Mouse (Mus musculus): ENCODE results near the gene Sfmbt1. TPM values are rescaled to one million over a fixed set of nuclear protein-coding genes. Genes with fewer than 3 reads are reported as not detected.

The Sfmbt1 gene
- polyA plus RNA-seq, 1 experiment: 2.8 TPM

GRCm38 (mm10) chr14:30868826-30869225, 154.2 kb downstream of the Sfmbt1 start:
- Histone ChIP-seq H3K36me3 (ENCODE audit: control insufficient read depth, insufficient read depth) (no peaks in the 10 kb centered on the region), H3K79me2 (ENCODE audit: control insufficient read depth, insufficient read depth) (no peaks in the 10 kb centered on the region), H3ac (ENCODE audit: control insufficient read depth, insufficient read length) (no peak overlapping the region), H3K4me3 (no peak overlapping the region), H3K27me3 (ENCODE audit: control insufficient read depth, insufficient read depth, insufficient read length) (no peaks in the 10 kb centered on the region), H3K4me2 (ENCODE audit: low read depth) (no peak overlapping the region)
- TF ChIP-seq CEBPB (IDR thresholded peaks at IDR 0.05; ENCODE audit: insufficient read depth, poor library complexity, severe bottlenecking): no peak
- no peak for TF ChIP-seq POLR2AphosphoS2 (IDR thresholded peaks at IDR 0.05; ENCODE audit: insufficient read length, low read depth)
- TF ChIP-seq REST (IDR thresholded peaks at IDR 0.05; ENCODE audit: insufficient read depth, insufficient read length): no peak
- no peak for TF ChIP-seq POLR2A (IDR thresholded peaks at IDR 0.05; ENCODE audit: insufficient read length, low read depth)
- TF ChIP-seq MYOG (IDR thresholded peaks at IDR 0.05; ENCODE audit: control insufficient read depth in 1 of 3, insufficient read depth in 1 of 3, insufficient read length in 2 of 3, low read depth in 2 of 3): no peak
- TF ChIP-seq USF1 (IDR thresholded peaks at IDR 0.05; ENCODE audit: low read depth): no peak
- no peak for TF ChIP-seq MAX (IDR thresholded peaks at IDR 0.05; ENCODE audit: low read depth)
- no peak for TF ChIP-seq TCF3 (IDR thresholded peaks at IDR 0.05; ENCODE audit: insufficient read length, low read depth)
- TF ChIP-seq TCF12 (IDR thresholded peaks at IDR 0.05; ENCODE audit: insufficient read depth, poor library complexity, severe bottlenecking): no peak
- TF ChIP-seq SRF (IDR thresholded peaks at IDR 0.05; ENCODE audit: control insufficient read depth, insufficient read length, low read depth): no peak
- no peak for TF ChIP-seq MYOD1 (IDR thresholded peaks at IDR 0.05; ENCODE audit: control insufficient read depth in 1 of 3, insufficient read length in 2 of 3, low read depth in 2 of 3)
- TF ChIP-seq E2F4 (IDR thresholded peaks at IDR 0.05; ENCODE audit: insufficient read depth): no peak

GRCm38 (mm10) chr14:30869391-30869801, 154.7 kb downstream of the Sfmbt1 start:
- H3K36me3 ChIP-seq (ENCODE audit: control insufficient read depth, insufficient read depth): no peaks in the 10 kb centered on the region
- H3K4me2 ChIP-seq (ENCODE audit: low read depth): no peak overlapping the region
- H3K4me3 ChIP-seq: no peak overlapping the region
- no peak overlapping the region for H3ac ChIP-seq (ENCODE audit: control insufficient read depth, insufficient read length)
- TF ChIP-seq REST (IDR thresholded peaks at IDR 0.05; ENCODE audit: insufficient read depth, insufficient read length): no peak
- TF ChIP-seq MYOD1 (IDR thresholded peaks at IDR 0.05; ENCODE audit: control insufficient read depth in 1 of 3, insufficient read length in 2 of 3, low read depth in 2 of 3): no peak
- no peak for TF ChIP-seq TCF12 (IDR thresholded peaks at IDR 0.05; ENCODE audit: insufficient read depth, poor library complexity, severe bottlenecking)
- TF ChIP-seq POLR2AphosphoS2 (IDR thresholded peaks at IDR 0.05; ENCODE audit: insufficient read length, low read depth): no peak
- TF ChIP-seq POLR2A (IDR thresholded peaks at IDR 0.05; ENCODE audit: insufficient read length, low read depth): no peak
- TF ChIP-seq CEBPB (IDR thresholded peaks at IDR 0.05; ENCODE audit: insufficient read depth, poor library complexity, severe bottlenecking): no peak
- no peak for TF ChIP-seq SRF (IDR thresholded peaks at IDR 0.05; ENCODE audit: control insufficient read depth, insufficient read length, low read depth)
- TF ChIP-seq MAX (IDR thresholded peaks at IDR 0.05; ENCODE audit: low read depth): no peak
- no peak for TF ChIP-seq TCF3 (IDR thresholded peaks at IDR 0.05; ENCODE audit: insufficient read length, low read depth)
- TF ChIP-seq USF1 (IDR thresholded peaks at IDR 0.05; ENCODE audit: low read depth): no peak
- TF ChIP-seq E2F4 (IDR thresholded peaks at IDR 0.05; ENCODE audit: insufficient read depth): no peak
- no peak for TF ChIP-seq MYOG (IDR thresholded peaks at IDR 0.05; ENCODE audit: control insufficient read depth in 1 of 3, insufficient read depth in 1 of 3, insufficient read length in 2 of 3, low read depth in 2 of 3)
- no peaks in the 10 kb centered on the region for H3K27me3 ChIP-seq (ENCODE audit: control insufficient read depth, insufficient read depth, insufficient read length)
- no peaks in the 10 kb centered on the region for H3K79me2 ChIP-seq (ENCODE audit: control insufficient read depth, insufficient read depth)

GRCm38 (mm10) chr14:30870206-30871147, 155.8 kb downstream of the Sfmbt1 start:
- Histone ChIP-seq H3K4me2 (ENCODE audit: low read depth) (no peak overlapping the region), H3K79me2 (ENCODE audit: control insufficient read depth, insufficient read depth) (no peaks in the 10 kb centered on the region)

More at GRCm38 (mm10) chr14:30870206-30871147, 155.8 kb downstream of the Sfmbt1 start:
- H3ac ChIP-seq (ENCODE audit: control insufficient read depth, insufficient read length): no peak overlapping the region
- no peaks in the 10 kb centered on the region for H3K36me3 ChIP-seq (ENCODE audit: control insufficient read depth, insufficient read depth)
- H3K4me3 ChIP-seq: no peak overlapping the region
- no peak for TF ChIP-seq SRF (IDR thresholded peaks at IDR 0.05; ENCODE audit: control insufficient read depth, insufficient read length, low read depth)
- peak; percentile 26 to 70 (median 46) for TF ChIP-seq MYOD1 (IDR thresholded peaks at IDR 0.05; ENCODE audit: control insufficient read depth in 1 of 3, insufficient read length in 2 of 3, low read depth in 2 of 3)
- peak in 1 of 3 experiments; percentile 23 for TF ChIP-seq MYOG (IDR thresholded peaks at IDR 0.05; ENCODE audit: control insufficient read depth in 1 of 3, insufficient read depth in 1 of 3, insufficient read length in 2 of 3, low read depth in 2 of 3)
- no peaks in the 10 kb centered on the region for H3K27me3 ChIP-seq (ENCODE audit: control insufficient read depth, insufficient read depth, insufficient read length)

Other genes with a start within 250 kb of the Sfmbt1 start
- 7.2 TPM for gene Dcp1a, start 235.3 kb upstream of the Sfmbt1 start, polyA plus RNA-seq (2012; fragmentation: generic; extraction: Trizol)
- gene Cacna1d, start 223.4 kb upstream of the Sfmbt1 start, polyA plus RNA-seq (2012; fragmentation: generic; extraction: Trizol): not detected
- gene Tkt, start 166.5 kb upstream of the Sfmbt1 start, polyA plus RNA-seq (2012; fragmentation: generic; extraction: Trizol): 53.0 TPM
- 23.6 TPM for gene Prkcd, start 88.6 kb upstream of the Sfmbt1 start, polyA plus RNA-seq (2012; fragmentation: generic; extraction: Trizol)
- 12.3 TPM for gene Rft1, start 60.5 kb upstream of the Sfmbt1 start, polyA plus RNA-seq (2012; fragmentation: generic; extraction: Trizol)
- gene Tmem110, start 110.7 kb downstream of the Sfmbt1 start, polyA plus RNA-seq (2012; fragmentation: generic; extraction: Trizol): 9.1 TPM
- 143 TPM for gene Mustn1, start 164.4 kb downstream of the Sfmbt1 start, polyA plus RNA-seq (2012; fragmentation: generic; extraction: Trizol)
- 0.06 TPM for gene Itih4, start 171.6 kb downstream of the Sfmbt1 start, polyA plus RNA-seq (2012; fragmentation: generic; extraction: Trizol)
- gene Itih3, start 208.9 kb downstream of the Sfmbt1 start, polyA plus RNA-seq (2012; fragmentation: generic; extraction: Trizol): 0.04 TPM
- 0.02 TPM for gene Itih1, start 228.4 kb downstream of the Sfmbt1 start, polyA plus RNA-seq (2012; fragmentation: generic; extraction: Trizol)
- gene Nek4, start 236.5 kb downstream of the Sfmbt1 start, polyA plus RNA-seq (2012; fragmentation: generic; extraction: Trizol): 2.8 TPM

Measured in myocyte (in vitro differentiated cells).